Mouse (Mus musculus) layer of hippocampus, adult 18-20 months (tissue): ENCODE results near the gene Reg3b. TPM values are rescaled to one million over a fixed set of nuclear protein-coding genes. Genes with fewer than 3 reads are reported as not detected.
"Not testable (repeated sequence)": the region's sequence is repeated elsewhere in the genome, so short reads cannot be mapped to it uniquely, and the experiment has no call there.

Experiments
- DNase-seq, 2 experiments: peaks; one replicate each; pipeline ENCODE4 v3.0.0; 2022; ENCODE audit warnings: low spot score in 2 of 2
- long read RNA-seq: library from polyadenylated mRNA; stranded (forward); transcript quantifications from one replicate; pipeline ENCODE4 v2.0.0, GENCODE M21; 2021
- total RNA-seq, 2 experiments: library from RNA; stranded (reverse); gene quantifications; 2 replicates each; pipeline ENCODE4 v1.2.3; 2021

Gene Reg3b
- total RNA-seq, result not detected
- long read RNA-seq, result 0 reads

DNA sequence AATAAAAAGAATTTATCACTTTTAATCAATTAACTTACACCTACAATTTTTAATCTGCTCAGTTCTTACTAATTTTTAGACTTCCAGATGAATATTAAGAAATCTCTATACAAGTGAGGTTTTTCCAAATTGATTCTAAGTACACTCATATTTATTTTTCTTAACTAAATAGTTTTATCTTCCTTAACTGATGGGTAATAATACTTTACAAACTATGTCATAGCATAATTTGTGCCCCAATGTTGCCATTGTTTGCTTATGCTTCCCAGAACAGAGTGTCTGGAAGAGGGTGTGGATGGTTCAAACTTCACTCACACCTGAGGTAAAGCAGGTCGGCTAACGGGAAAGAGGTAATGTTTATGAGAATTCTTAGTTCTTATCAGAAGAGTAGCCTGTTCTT lies at the start of gene Reg3b:
Reg3b (plus strand) TSS at position 301 of the 400 bp plus-strand sequence.
- no peak for DNase-seq

DNA sequence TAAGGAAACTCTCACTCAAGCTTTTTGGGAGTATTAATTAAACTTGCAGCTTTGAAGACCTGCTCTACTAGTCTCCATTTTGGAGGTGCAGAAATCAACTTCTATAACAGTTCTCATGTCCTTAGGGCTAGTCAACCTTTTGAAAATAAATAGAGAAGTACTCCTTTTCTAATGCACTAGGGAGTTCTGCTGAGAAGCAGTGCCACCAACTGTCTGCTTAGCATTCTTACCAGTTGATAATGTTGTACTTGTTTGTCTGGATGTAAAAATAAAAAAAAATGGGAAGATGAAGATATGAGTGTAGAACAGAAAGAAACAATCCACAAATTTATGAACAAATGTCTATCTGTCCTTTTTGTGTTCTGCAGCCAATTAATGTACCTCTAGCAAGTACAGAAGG lies 42.7 kb upstream of the Reg3b start:
- peak in 1 of 2 experiments; percentile 26 for DNase-seq

DNA sequence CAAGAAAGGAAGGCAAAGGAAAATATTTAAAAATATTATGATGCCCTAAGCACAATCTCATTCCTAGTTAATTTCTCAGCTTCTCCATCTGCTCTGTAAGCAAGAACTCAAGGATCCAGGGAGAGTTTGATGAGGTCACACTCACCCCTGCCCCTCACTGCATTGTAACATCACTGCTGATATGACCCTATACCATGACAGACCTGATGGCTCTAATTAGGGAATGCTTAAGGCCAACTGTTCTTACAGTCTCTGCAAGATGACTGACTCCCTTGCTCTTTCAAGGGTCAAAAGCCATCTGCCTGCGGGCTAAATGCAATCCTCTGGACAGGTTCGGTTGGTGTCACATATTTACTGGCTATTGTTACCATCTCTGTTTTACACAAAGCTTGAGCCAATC lies 41.3 kb upstream of the Reg3b start:
- no peak for DNase-seq

DNA sequence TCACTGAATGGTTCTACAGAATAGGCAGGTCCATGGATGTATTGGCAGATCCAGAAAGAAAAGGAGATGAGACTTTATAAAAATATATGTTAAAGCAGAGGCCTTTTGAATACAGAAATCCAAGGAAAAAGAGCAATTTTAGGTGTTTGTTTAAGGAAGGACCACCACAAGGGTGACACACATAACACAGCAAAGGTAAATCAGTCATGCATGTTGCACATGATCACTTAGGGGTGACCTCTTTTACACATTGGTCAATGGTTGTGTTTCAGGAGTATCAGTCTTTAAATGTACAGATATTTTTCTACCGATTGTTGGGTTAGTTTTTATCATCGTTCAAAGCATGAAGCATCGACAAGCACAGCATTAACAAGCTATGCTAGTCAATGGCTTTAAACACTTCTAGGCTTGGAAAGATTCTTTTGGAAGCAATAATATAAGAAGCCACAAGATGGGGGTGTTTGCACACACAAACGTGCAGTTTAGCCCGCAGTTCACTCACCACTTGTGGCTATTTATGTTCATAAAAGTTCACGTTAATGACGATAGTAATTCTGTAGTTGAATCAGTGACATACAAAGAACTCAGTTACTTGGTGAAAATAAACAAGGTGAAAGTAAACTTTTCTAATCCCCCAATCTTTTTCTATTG lies 38.4 kb upstream of the Reg3b start:
- peak in 1 of 2 experiments; percentile 53 for DNase-seq

DNA sequence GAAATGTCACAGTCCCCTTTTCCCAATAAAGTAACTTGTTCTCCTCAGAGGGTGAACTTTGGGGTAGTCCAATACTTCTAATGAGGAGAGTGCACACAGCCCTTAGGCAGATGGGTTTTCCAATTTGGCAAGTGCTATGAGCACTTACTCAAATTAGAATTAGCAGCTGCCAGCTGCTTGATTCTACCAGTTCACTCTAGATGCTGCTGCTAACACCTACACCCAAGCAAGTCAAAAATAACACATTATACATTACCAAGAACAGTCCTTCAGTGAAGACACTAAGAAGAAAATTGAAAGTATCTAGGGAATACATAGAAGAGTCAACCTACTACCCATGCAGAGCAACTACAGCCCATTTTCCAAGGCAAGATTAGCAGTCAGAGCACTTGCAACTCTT lies 30.2 kb upstream of the Reg3b start:
- peak in 1 of 2 experiments; percentile 1 for DNase-seq

DNA sequence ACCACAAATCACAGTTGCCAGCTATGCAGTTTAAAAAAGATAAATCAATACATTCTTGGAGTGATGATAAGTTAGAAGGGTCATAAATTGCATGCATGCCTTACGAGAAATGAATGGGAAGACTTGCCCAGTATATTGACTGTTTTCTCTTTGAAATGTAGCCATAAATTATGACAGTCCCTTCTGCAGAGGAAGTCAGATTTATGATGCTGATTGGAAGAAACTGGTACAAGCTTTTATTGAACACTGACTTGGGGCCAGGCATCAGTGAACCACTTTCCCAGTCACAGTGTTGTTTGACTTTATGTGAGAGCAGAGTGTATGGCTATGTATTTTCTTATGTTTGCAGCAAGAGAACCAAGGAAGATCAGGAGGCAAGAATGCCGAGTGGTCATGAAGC lies 28.8 kb upstream of the Reg3b start:
- no peak for DNase-seq

DNA sequence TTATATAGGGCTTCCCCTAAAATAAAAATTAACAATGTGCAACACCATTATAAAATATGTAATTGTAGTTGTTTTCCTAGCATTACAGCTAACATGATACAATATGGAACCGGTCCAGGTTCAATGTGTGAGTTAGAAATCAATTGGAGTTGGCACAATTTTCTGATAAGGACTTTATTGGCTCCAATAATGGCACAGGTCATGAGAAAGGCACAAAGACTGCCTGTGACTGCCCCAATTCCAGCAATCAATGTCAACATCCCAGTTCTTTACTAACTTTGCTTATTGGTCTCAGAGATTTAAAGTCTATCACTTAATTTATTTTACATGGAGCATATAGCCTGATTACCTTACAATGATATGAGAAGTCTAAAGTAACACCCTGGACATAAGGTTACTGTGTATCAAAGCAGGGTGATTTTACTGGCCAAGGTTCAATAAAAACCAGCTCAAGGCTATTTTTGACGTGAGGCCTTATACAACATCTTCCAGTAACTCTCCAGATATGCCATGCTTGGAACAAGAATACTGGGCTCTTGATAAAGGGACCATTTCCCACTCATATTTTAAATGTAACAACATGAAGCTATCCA lies 8.4 kb upstream of the Reg3b start:
- no peak for DNase-seq

DNA sequence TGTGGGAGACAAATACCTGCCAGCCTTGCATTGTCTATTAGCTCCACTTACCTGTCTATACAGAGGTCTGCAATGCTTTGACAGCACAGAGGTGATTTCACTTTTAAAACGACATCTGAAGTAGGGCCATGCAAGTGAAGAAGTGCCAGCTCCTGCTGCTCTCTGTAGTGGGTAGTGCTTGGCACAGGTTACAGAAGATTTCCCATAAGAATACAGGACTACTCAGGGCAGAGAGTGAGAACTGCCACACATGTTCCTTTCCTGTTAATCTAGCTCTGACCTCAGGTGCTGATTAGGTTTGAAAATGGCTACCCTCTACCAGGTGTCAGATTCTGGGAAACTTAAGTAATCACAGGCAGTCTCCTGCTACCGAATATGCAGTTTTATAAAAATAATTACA lies 8.3 kb downstream of the Reg3b start, which contains the start of gene Reg3d:
Reg3d (minus strand) TSS at position 101 of the 400 bp plus-strand sequence.
- DNase-seq, result no peak

DNA sequence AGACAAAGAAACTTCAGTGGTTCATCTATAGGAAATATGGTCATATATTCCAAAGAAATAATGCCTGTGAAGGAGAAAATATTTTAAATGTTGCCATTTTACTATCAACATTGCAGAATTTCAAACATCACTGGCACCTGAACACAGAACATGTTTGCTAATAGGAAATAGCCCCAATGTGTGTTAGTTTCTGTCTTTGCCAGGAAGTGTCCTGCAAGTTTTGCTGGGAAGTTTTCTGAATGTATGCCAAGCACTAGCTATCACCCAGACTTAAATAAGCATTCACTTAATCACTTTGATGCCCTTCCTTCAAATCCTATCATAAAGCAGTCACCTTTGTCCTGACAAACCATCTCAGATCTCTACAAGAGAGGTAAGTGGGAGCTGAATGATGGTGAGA lies 10.0 kb downstream of the Reg3b start, which contains the start of gene Reg3a:
Reg3a (plus strand) TSS at position 301 of the 400 bp plus-strand sequence.
- DNase-seq, result no peak

DNA sequence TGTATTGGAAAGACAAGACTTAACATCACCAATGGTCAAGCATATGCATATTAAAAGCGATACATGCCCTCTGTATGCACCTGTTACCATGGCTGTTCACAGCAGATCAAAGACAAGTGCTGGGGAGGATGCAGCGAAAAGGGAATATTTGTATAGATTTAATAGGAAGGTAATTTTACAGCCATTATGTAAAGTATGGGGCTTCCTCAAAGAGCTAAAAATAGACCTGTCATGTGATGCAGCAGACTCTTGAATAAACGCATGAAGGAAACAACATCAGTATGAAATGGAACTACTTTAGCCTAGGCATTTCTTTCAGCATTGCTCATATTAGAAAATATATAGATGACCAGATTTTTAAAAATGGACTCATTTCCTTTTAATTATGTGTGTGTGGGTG lies 15.2 kb downstream of the Reg3b start:
- no peak for DNase-seq

DNA sequence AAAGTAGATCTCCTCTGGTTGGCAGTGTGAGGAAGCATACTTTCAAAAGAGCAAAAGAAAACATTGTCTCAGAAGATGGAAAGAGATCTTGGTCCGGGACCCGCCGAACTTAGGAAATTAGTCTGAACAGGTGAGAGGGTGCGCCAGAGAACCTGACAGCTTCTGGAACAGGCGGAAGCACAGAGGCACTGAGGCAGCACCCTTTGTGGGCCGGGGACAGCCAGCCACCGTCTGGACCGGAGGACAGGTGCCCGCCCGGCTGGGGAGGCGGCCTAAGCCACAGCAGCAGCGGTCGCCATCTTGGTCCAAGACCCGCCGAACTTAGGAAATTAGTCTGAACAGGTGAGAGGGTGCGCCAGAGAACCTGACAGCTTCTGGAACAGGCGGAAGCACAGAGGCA lies 24.9 kb downstream of the Reg3b start, which contains the start of gene Reg2:
Reg2 (plus strand) TSS at position 301 of the 400 bp plus-strand sequence.
- not testable (repeated sequence) for DNase-seq

DNA sequence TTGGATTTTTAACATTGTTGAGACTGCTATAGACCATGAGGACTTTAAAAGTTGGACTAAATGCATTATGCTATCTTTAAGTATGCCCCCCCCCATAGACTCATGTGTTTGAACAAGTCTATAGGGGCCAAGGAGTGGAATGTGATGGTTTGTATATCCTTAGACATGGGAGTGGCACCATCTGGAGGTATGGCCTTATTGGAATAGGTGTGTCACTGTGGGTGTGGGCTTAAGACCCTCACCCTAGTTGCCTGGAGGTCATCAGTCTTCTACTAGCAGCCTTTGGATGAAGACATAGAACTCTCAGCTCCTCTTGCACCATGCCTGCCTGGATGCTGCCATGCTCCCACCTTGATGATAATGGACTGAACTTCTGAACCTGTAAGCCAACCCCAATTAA lies 52.0 kb downstream of the Reg3b start, which contains the start of gene Reg1:
Reg1 (plus strand) TSS at position 301 of the 400 bp plus-strand sequence.
- not testable (repeated sequence) for DNase-seq

Other genes with a start within 250 kb of the Reg3b start
- gene Reg3d, start 8.2 kb downstream of the Reg3b start, total RNA-seq, result not detected
- gene Reg3a, start 10.1 kb downstream of the Reg3b start, total RNA-seq, result not detected
- not detected for gene Reg2, start 25.0 kb downstream of the Reg3b start, total RNA-seq
- not detected for gene Reg1, start 52.1 kb downstream of the Reg3b start, total RNA-seq
- gene Reg3g, start 98.2 kb downstream of the Reg3b start, total RNA-seq, result not detected